Mouse (Mus musculus): ENCODE data around the gene Rtp4.

The Rtp4 gene

DNA sequence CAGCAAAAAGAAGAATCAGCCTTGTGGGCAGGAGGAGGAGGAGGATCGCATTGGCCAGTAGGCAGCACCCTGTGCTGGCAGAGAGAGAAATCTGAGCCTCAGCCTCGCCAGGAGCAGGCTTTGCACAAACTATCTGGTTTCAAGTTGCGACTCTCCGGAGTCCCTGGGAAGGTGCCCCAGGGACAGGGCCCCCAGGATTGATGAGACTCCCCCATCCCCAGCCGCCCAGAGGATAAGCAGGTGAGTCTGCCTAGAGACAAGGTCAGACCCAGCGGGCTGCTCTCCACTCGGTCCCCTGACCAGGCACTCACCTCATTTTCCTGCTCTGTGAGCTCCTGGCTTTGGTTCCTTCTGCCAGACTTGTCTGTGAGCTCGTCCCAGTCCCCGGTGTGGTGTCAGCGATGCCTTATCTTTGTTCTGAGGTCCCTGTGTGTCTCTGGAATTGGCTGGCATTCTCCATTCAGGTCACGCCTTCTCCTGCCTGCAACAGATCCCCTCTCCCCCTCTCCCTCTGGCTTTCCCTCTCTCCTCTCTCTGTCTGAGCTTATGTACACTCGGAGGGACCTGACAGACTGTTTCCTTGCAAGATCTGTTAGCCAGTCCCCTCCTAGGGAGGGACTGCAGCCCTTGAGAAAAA, at the start of gene Rtp4, which contains the start of gene Masp1:
TSS of gene Rtp4 (plus strand) at position 57 of the 637 bp plus-strand sequence.
TSS of gene Masp1 (minus strand) at position 581 of the 637 bp plus-strand sequence.
- in situ Hi-C loops (cut with MboI, MseI), result loop anchor here in 1 of 2 experiments (5.0 kb wide), 1 partner anchor 73 kb away; no protein-coding TSS in a partner anchor

- in situ Hi-C loops (cut with MboI, MseI), result loop anchor here in 1 of 2 experiments (10.0 kb wide), 1 partner anchor 1223 kb away; no protein-coding TSS in a partner anchor
These were observed 48.5 kb upstream of the Rtp4 start for GRCm38 (mm10) chr16:23471551-23471950.

DNA sequence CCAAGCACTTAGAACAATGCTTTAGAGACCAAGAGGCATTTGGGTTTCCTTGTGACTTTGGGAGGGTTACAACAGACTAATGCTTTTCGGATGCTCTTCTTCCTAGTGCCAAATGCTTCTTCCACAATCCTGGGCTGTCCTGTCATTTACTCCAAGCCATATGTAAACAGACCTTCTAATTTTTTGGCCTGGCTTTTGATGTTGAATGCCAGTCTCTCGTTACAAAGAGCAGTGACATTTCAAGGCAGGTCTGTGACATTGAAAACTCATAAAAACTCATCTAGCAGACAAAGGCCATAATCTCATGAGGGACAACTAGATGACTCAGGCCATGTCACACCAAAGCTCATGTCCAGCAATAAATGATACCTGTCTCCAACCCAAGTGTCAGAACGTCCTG, 48.0 kb upstream of the Rtp4 start:
- in situ Hi-C loops (cut with MboI, MseI), result loop anchor here in 1 of 2 experiments (10.0 kb wide), 1 partner anchor 1223 kb away; no protein-coding TSS in a partner anchor

GRCm38 (mm10) chr16:23475651-23476050, 44.4 kb upstream of the Rtp4 start:
- in situ Hi-C loops (cut with MboI, MseI), result loop anchor here in 1 of 2 experiments (10.0 kb wide), 1 partner anchor 1219 kb away; no protein-coding TSS in a partner anchor

- in situ Hi-C loops (cut with MboI, MseI), result loop anchor here in 1 of 2 experiments (10.0 kb wide), 1 partner anchor 1218 kb away; no protein-coding TSS in a partner anchor
These were observed 43.5 kb upstream of the Rtp4 start for GRCm38 (mm10) chr16:23476598-23476997.

- in situ Hi-C loops (cut with MboI, MseI), result loop anchor here in 1 of 2 experiments (10.0 kb wide), 1 partner anchor 1215 kb away; no protein-coding TSS in a partner anchor
These were observed 40.1 kb upstream of the Rtp4 start for GRCm38 (mm10) chr16:23479872-23480603.

GRCm38 (mm10) chr16:23482218-23482617, 37.9 kb upstream of the Rtp4 start:
- in situ Hi-C loops (cut with MboI, MseI), result no loop called here

- in situ Hi-C loops (cut with MboI, MseI), result no loop called here
These were observed 37.2 kb upstream of the Rtp4 start for GRCm38 (mm10) chr16:23482846-23483245.

DNA sequence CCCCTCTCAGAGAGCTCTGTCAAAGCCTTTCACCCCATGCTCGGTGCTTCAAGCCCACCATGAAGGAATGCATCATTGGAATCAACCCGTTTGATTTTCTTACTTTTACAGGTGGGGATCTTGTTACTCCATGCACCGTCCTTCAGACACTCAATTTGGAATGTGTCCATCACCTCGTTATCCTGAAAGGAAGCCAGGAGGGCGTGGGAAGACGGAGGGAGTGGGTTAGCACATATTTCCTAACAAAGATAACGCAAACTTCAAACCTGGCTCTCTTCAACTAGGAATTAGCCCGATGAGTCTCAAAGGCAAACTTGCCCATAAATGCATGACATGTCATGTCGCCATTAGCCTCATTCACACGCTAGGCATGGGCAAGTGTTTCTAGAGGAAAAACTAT, 36.8 kb upstream of the Rtp4 start:
- in situ Hi-C loops (cut with MboI, MseI), result no loop called here

- in situ Hi-C loops (cut with MboI, MseI), result no loop called here
These were observed 27.3 kb upstream of the Rtp4 start for GRCm38 (mm10) chr16:23492783-23493182.

DNA sequence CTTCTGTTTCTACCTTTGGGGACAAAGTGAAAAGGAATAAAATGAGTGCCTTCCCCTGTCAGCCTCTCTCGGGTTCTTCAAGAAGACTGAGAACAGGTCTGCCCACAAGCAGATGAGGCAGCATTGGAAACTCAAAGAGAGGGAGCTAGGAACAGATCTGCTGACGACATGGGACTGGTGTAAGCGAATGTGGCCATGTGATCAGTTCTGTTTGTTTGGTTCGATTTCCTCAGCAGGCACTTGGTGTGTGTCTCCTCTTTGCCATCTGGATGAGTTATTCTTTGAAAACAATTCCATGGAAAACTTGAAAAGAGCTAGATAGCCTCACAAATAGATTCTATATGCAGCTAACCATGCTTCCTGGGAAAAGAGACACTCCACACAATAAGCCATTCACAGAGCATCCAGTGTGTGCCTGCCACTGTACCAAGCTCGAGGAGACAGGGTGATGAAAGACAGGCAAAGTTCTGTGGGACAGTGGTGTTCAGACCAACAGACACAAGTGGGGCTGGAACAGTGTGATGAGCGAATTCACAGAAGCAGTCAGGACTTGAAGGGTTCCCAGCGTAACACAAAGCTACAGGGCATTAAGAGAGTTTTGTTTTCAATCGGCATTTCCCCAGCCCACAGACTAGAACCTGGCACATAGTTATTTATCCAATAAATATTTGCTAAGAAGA, 23.7 kb upstream of the Rtp4 start:
- in situ Hi-C loops (cut with MboI, MseI), result no loop called here

DNA sequence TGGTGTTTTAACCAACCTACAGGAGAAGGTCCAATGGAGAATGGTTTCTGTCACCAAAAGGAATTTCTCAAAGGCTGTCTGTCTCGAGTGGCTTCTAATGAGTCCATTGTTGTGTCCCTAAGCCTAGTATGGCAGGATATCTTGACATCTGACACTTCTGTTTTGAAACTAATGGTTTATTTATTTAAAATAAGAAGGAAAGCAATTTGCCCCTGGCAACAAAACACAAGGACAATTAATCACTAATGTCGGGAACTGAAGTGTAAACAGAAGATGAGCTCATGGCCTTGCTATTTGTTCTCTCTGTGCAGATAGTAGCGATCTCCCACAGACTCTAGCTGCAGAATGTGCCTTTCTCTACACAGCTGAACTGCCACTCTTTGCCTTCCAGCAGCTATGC, 22.7 kb upstream of the Rtp4 start:
- in situ Hi-C loops (cut with MboI, MseI), result no loop called here

GRCm38 (mm10) chr16:23497881-23498280, 22.2 kb upstream of the Rtp4 start:
- in situ Hi-C loops (cut with MboI, MseI), result no loop called here

DNA sequence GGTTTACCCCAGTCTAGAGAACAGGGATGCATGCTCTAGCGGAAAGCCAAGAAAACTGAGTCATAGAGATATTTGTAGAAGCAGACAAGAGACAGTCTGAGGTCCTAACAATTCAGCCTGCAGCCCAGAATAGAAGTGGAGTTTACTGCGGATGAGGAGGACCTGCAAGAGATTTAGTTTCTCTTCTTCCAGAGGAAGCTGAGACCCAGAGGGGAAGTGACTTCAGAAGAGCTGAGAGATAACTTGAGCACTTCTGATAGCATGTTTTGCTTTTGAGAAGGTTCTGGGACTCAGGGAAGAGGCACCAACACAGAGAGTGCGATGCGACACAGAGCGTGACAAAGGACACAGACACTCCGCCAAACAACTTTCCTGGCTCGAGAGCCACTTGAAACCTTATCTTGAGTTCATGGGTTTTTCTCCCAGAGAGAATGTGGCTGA, 21.4 kb upstream of the Rtp4 start:
- in situ Hi-C loops (cut with MboI, MseI), result no loop called here

DNA sequence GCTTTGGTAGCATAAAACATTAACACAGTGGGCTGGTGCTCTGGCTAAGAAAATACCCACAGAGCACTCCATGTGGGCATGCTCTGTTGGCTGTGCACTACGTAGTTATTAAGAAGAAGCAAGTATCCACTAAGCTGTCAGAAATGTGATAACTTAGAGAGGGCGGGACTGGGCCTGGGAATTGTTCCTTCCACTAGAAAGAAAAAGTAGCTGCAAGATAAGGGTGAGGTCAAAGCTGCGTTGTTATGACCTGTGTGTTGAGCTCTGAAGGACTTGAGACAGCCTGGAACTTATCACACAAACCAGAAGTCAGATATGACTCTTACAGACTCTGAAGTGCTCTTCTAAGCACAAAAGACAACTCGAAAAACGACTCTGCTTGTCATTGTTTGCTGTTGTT, 19.5 kb upstream of the Rtp4 start:
- in situ Hi-C loops (cut with MboI, MseI), result loop anchor here in 1 of 2 experiments (5.0 kb wide), 1 partner anchor 52 kb away; no protein-coding TSS in a partner anchor

- in situ Hi-C loops (cut with MboI, MseI), result loop anchor here in 1 of 2 experiments (5.0 kb wide), 1 partner anchor 51 kb away; no protein-coding TSS in a partner anchor
These were observed 18.8 kb upstream of the Rtp4 start for GRCm38 (mm10) chr16:23501288-23501687.

GRCm38 (mm10) chr16:23502478-23502877, 17.6 kb upstream of the Rtp4 start:
- in situ Hi-C loops (cut with MboI, MseI), result loop anchor here in 1 of 2 experiments (5.0 kb wide), 1 partner anchor 50 kb away; no protein-coding TSS in a partner anchor

DNA sequence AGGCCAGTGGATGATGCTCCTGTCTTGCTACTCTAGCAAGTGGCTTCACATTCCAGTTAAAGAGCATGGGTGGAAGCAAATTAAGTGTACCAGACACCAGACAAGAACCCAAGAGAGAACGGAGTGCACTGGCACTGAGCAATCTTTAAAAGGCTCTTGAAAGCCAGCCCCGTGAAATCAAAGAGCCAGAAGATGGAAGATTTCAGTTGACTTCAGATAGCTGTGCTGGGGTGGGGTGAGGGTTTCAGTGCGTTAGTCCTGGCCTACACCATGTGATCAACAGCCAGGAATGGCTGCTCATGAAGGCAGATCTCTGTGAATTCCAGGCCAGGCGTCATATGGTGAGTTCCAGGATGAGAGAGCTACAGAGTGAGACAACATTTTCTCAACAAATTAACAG, 16.7 kb upstream of the Rtp4 start:
- in situ Hi-C loops (cut with MboI, MseI), result loop anchor here in 1 of 2 experiments (5.0 kb wide), 1 partner anchor 49 kb away; no protein-coding TSS in a partner anchor

GRCm38 (mm10) chr16:23504320-23504744, 15.8 kb upstream of the Rtp4 start:
- in situ Hi-C loops (cut with MboI, MseI), result loop anchor here in 1 of 2 experiments (5.0 kb wide), 1 partner anchor 48 kb away; no protein-coding TSS in a partner anchor

- in situ Hi-C loops (cut with MboI, MseI), result no loop called here
These were observed 14.0 kb upstream of the Rtp4 start for GRCm38 (mm10) chr16:23505904-23506687.
